Mouse (Mus musculus) forebrain, embryonic 11.5 days (tissue): ENCODE results near the gene Pom121l12. TPM values are rescaled to one million over a fixed set of nuclear protein-coding genes. Genes with fewer than 3 reads are reported as not detected.

Source experiments
- ATAC-seq: fragments of 200-750 bp; cut with Nextera tagmentation; replicated peaks from 2 replicates; pipeline ENCODE4 v1.8.0; 2017; ENCODE audit warnings: moderate TSS enrichment; ENCODE audit not compliant: low FRiP score
- DNase-seq: peaks from one replicate; pipeline ENCODE4 v3.0.0-alpha.2; 2017; ENCODE audit warnings: low spot score
- H3K27ac ChIP-seq: fragments of 300-500 bp; sonication (generic); 2 replicates; pipeline ENCODE4 v1.5.1; 2014; ENCODE audit warnings: low read depth, low read length
- H3K27me3 ChIP-seq: fragments of 300-500 bp; sonication (generic); 2 replicates; pipeline ENCODE4 v1.6.1; 2014; ENCODE audit warnings: mild to moderate bottlenecking, low read length, mixed read lengths; ENCODE audit not compliant: control insufficient read depth, insufficient read depth
- H3K36me3 ChIP-seq: fragments of 300-500 bp; sonication (generic); 2 replicates; pipeline ENCODE4 v1.6.1; 2014; ENCODE audit warnings: mild to moderate bottlenecking, low read length, moderate library complexity, mixed read lengths; ENCODE audit not compliant: control insufficient read depth, insufficient read depth
- H3K4me1 ChIP-seq: fragments of 300-500 bp; sonication (generic); replicated peaks from 2 replicates; pipeline ENCODE4 v1.6.1; 2014; ENCODE audit warnings: low read length, mixed read lengths; ENCODE audit not compliant: control insufficient read depth, insufficient read depth
- H3K4me2 ChIP-seq: fragments of 300-500 bp; sonication (generic); 2 replicates; pipeline ENCODE4 v1.6.1; 2014; ENCODE audit warnings: low read depth, mild to moderate bottlenecking, low read length, moderate library complexity, mixed read lengths; ENCODE audit not compliant: severe bottlenecking
- H3K4me3 ChIP-seq: fragments of 300-500 bp; sonication (generic); 2 replicates; pipeline ENCODE4 v1.5.1; 2014; ENCODE audit warnings: low read depth, low read length
- H3K9ac ChIP-seq: fragments of 300-500 bp; sonication (generic); 2 replicates; pipeline ENCODE4 v1.6.1; 2014; ENCODE audit warnings: low read length
- H3K9me3 ChIP-seq: fragments of 300-500 bp; sonication (generic); 2 replicates; pipeline ENCODE4 v1.6.1; 2016; ENCODE audit warnings: low read length, mixed read lengths; ENCODE audit not compliant: control insufficient read depth
- WGBS: fragments of 180-500 bp; shearing (Covaris S2); extraction: QIAGEN DNeasy Blood & Tissue Kit; methylation state at CpG from one replicate; pipeline ENCODE4 v1.1.7; 2014; 5-methylcytosine and 5-hydroxymethylcytosine counted together
- polyA plus RNA-seq: library from polyadenylated mRNA; unstranded; fragments of >200 nt; fragmentation: Nextera tagmentation; extraction: Ambion mirVana; gene quantifications from 2 replicates; pipeline ENCODE4 v1.2.1, GENCODE M21; 2014

Gene Pom121l12
- not detected in 2 replicates for polyA plus RNA-seq

GRCm38 (mm10) chr11:14598976-14599375 is at the start of gene Pom121l12:
Gene Pom121l12 (plus strand): TSS chr11:14599276.
- no peaks in the 10 kb centered on the region for H3K4me1 ChIP-seq
- no peak within 1 kb of the TSS for H3K4me2 ChIP-seq
- H3K4me3 ChIP-seq = no peak within 1 kb of the TSS
- no peak for DNase-seq
- H3K27ac ChIP-seq = no peak within 1 kb of the TSS
- no peaks in the 10 kb centered on the region for H3K9me3 ChIP-seq
- H3K27me3 ChIP-seq = no peaks in the 10 kb centered on the region
- no peak for ATAC-seq
- no peaks in the 10 kb centered on the region for H3K36me3 ChIP-seq
- 91% methylated on average over 11 of the region's 11 CpGs for WGBS
- H3K9ac ChIP-seq = no peak within 1 kb of the TSS

- Histone ChIP-seq H3K4me1 (no peaks in the 10 kb centered on the region), H3K4me3 (no peak overlapping the region), H3K9me3 (no peaks in the 10 kb centered on the region), H3K27ac (no peak overlapping the region), H3K36me3 (no peaks in the 10 kb centered on the region), H3K27me3 (no peaks in the 10 kb centered on the region), H3K9ac (no peak overlapping the region), H3K4me2 (no peak overlapping the region)
- DNase-seq = no peak
- ATAC-seq = no peak
- 93% methylated on average over 2 of the region's 2 CpGs for WGBS
Measured at GRCm38 (mm10) chr11:14611859-14612258, 12.8 kb downstream of the Pom121l12 start.
